Mouse (Mus musculus) embryo, embryonic 10 days (tissue): ENCODE measurements around the gene Pum1.
"Not testable (repeated sequence)": the region's sequence is repeated elsewhere in the genome, so short reads cannot be mapped to it uniquely, and the experiment has no call there.

Experiments used
- DNase-seq: peaks from one replicate; pipeline ENCODE4 v3.0.0-alpha.2; 2015; ENCODE audit warnings: low spot score

Gene Pum1

DNA sequence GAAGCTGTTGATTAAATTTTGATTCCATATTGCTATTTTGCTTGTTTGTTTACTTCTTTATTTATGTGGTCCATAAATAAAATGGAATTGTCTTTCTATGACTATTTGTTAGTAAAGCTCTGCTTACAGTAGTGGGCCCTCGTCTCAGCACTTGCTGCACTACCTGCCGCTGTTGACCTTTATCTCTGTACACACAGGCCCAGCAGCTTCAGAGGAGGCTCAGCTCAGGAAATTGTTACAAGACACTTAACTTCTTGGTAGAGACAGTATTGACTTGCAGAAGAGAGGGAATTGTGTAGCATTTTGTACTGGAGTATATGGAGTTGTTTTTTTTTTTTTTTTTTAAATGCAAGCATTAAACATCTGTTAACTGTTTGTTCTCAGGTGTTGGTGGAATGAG, 5.4 kb downstream of the Pum1 start:
- DNase-seq = no peak

DNA sequence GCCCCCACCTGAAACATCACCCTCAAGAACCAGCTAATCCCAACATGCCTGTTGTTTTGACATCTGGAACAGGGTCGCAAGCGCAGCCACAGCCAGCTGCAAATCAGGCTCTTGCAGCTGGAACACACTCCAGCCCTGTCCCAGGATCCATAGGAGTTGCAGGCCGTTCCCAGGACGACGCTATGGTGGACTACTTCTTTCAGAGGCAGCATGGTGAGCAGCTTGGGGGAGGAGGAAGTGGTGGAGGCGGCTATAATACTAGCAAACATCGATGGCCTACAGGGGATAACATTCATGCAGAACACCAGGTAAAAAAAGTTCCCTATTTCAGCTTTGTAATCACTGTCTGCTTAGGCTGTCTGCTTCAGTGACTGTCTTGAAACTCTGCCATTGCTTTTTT, 5.9 kb downstream of the Pum1 start:
- peak; percentile 27 for DNase-seq

DNA sequence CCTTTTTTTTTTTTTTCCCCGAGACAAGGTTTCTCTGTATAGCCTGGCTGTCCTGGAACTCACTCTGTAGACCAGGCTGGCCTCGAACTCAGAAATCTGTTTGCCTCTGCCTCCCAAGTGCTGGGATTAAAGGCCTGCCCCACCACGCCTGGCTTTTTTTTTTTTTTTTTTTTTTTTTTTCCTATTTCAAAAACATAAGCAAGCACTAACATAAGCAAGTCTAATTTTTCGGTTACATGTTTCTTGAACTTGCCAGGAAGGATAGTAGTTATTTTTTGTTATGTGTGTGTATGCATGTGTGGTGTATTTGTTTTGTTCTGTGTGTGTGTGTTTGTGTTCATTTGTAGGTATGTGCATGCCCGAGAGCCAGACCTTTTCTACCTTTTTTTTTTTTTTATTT, 6.9 kb downstream of the Pum1 start:
- DNase-seq = not testable (repeated sequence)

DNA sequence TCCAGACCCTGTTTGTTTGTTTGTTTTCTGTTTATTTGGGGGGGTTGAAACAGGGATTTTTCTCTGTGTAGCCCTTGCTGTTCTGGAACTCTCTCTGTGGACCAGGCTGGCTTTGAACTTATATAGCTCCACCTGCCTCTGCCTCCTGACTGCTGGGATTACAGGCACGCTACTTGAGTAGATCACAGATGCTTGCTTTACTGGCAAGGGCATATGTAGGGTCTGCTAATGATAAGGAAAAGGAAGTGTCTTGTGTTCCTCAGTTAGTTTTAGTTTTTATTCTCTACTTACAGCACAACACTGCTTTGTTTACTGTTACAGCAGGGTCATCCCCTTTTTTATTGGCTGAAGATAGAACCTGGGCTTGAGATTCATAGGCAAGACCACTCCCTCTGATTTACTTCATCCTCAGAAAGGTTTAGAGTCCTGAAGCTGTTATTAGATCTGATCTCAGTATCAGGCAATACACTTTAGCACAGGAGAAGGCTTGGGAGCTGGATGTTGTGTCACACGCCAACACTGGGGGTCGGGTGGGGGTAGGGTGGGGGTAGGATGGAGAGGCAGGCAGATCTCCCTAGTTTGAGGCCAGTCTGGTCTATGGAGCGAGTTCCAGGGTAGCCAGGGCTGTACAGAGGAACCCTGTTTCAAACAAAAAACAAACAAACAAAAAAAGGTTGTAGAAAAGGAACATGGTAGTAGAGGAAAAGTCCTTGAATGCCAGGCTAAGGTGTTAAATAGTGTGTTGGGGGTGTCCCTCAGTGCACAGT, 8.1 kb downstream of the Pum1 start:
- DNase-seq = no peak

DNA sequence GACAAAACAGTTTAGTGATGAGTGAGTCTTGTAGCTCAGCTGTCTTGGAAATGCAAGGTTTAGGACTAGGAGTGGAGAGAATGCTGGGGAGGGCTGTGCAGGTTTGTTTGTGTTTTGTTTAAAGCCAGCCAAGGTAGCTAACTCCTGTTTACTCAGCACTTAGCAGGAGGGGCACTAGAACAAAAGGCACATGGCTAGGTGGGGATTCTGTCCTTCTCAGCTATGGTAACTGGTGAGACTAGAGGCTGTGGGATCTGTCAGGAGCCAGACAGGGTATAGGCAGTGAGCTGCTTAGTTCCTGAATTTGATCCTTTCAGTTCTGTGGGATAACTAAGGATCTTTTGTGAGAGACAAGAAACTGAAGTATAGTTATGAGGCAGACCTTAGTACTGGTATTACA, 9.0 kb downstream of the Pum1 start:
- no peak for DNase-seq

DNA sequence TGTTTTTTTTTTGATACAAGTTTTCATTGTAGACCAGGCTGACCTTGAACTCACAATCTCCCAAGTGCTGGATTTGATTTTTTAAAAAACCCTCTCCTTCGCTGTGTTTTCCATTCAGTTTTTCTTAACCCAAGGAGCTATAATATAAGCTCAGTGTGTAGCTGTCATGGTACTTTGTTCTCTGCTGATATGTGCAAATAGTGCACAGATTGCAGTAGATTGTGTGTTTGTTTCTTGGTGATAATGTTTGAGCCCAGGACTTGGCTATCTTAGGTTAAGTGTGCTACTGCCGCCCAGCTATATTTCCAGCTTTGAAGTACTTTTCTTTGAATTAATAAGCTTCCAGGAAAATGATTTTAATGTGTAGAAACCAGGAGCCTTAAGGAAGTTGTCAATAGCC, 13.6 kb downstream of the Pum1 start:
- no peak for DNase-seq

DNA sequence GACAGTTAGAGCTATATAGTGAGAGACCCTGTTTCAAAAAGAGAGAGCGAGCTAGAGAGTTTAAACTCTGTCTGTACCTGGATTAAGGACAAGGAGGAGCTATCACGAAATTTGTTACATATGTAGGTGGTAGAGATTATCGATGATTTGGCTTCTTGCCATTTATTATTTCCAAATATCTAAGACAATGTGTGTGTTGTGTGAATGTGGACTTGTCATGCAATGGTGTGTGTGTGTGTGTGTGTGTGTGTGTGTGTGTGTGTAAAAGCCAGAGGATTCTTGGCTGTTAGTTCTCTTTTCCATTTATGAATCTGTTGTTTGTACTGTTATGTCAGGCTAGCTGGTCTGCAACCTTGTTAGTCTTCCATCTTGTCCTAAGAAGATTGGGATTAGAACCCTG, 15.0 kb downstream of the Pum1 start:
- DNase-seq = no peak

DNA sequence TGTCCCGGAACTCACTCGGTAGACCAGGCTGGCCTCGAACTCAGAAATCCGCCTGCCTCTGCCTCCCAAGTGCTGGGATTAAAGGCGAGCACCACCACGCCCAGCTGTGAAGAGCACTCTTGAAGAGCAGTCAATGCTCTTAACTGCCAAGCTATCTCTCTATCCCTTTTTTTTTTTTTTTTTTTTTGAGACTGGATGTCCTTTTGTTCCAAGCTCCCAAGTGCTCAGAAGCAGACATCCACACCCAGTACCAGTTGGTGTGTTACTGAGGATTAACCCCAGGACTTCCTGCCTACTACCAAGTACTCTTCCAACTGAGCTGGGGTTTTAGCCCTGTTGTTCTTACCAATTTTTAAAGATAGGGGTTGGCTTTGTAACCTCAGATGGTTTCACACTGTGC, 17.6 kb downstream of the Pum1 start:
- no peak for DNase-seq

DNA sequence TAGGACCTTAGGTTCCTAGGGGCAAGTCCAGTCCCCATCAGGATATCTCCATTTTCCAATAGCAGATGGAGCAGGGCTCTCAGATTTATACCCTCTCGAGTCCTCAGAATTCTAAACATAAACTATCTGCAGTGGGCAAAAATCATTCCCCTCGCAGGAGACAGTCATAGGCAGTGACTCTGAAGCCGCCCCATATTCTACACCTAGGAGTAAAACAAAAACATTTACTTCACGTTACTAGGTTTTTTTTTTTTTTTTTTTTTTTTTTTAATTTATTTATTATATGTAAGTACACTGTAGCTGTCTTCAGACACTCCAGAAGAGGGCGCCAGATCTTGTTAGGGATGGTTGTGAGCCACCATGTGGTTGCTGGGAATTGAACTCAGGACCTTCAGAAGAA, 19.9 kb downstream of the Pum1 start:
- DNase-seq = not testable (repeated sequence)

DNA sequence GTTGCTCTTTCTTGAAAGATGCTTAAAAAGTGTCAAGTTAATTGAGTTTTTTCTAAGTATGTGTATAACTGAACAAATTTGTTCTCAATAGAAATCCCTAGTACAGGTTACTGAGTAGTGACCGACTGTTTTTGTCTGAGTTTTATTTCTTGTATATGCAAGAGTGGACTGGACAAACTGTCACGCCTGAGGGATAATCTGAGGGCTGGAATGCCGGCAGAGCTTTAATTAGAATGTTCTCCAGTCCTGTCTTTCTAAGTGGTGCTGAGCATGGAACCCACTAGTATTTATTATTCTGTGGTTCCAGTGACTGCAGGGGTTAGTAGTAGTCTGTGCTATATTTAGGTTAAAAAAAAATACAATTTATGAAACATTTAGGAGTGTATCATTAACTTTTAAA, 30.8 kb downstream of the Pum1 start:
- no peak for DNase-seq

DNA sequence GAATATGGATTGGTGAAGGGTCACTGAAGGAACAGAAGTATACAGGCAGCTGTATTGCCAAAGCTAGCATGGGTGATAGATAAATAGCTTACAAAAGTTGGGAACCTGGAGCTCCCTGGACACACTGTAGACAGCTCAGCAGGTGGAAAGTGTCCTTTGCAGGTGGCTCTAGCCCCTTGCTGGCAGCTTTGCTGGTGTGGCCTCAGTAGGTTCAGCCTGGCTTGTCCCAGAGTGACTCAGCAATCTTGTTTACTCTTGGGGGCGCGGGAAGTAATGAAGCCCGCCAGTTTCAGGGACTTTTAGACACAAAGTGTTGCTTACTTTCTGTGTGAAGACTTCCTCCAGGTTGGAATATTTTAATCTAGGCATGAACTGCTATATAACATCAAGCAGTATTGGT, 31.9 kb downstream of the Pum1 start:
- DNase-seq = no peak

DNA sequence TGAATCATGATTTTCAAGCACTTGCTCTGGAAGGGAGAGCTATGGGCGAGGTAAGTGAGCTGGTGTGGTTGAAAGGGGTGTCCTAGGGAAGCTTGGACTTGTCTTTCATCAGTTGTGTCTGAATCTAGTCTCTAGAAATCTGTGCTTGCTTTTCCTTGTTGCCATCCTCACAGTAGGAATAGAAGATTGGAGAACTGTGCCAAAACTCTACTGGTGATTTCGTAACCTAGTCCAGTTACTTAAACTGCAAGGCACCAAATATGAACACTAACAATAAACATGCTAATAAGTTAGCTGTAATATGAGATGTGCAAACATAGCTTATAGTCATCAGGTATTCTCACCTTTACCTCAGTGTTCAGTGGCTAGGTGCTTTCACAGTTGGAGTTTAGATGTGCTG, 37.9 kb downstream of the Pum1 start:
- no peak for DNase-seq

DNA sequence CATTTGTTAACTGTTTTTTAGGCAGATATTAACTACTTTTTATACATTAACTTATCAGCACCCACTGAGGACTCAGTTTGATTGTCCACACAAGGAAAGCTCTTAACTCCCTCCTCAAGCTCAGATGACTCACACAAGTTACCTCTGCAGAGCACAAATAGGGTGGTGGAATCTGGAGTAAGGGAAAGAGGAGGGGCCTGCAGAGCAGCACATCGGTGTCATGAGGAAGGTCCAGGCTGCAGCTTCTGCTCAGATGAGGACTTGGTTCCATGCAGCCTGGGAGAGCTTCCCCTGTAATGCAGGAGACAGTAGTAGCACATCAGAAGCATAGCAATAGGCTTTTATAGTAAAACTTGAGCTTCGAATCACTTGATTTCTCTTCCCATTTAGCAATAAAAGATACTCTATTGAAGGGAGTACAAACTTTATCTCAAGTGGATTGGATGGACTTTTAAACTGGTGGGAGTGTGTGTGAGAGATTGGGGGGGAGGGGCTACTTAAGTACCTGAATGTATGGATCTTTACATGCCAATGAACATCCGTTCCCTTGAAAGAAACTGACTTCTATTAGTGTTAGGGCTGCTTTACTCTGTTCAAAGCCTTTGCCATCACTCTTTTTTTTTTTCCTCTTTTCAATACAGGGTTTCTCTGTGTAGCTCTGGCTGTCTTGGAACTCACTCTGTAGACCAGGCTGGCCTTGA, 39.9 kb downstream of the Pum1 start:
- no peak for DNase-seq

DNA sequence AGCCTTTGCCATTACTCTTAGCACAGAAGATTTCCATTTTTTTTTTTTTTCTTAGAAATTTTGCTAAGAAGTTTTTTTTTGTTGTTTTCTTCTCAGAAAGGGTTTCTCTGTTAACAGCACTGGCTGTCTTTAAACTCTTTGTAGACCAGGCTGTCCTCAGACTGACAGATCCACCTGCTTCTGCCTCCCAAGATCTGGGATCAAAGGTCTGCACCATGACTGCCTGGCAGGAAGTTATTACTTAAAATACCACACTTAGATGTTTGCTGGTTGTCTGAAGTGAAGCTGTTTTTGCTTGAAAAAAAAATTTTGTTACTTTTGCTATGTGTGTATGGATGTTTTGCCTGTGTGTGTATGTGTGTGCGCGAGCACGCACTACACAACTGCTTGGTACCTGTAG, 40.5 kb downstream of the Pum1 start:
- DNase-seq = no peak

DNA sequence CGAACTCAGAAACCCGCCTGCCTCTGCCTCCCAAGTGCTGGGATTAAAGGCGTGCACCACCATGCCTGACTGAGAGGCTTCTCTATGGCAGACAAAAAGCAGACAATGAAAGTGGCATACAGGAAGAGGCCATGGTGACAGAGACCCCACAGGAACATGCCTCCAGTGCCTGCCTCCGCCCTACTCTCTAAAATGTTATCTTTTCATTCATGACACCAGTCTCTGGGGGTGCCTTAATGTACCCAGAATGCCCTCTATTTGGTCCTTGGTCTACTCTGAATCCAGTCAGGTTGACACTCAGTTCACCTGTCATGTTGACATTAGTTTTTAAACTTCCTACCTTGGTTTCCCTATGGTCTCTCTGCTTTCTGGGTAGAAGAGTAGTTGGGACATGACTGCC, 41.5 kb downstream of the Pum1 start:
- DNase-seq = no peak

DNA sequence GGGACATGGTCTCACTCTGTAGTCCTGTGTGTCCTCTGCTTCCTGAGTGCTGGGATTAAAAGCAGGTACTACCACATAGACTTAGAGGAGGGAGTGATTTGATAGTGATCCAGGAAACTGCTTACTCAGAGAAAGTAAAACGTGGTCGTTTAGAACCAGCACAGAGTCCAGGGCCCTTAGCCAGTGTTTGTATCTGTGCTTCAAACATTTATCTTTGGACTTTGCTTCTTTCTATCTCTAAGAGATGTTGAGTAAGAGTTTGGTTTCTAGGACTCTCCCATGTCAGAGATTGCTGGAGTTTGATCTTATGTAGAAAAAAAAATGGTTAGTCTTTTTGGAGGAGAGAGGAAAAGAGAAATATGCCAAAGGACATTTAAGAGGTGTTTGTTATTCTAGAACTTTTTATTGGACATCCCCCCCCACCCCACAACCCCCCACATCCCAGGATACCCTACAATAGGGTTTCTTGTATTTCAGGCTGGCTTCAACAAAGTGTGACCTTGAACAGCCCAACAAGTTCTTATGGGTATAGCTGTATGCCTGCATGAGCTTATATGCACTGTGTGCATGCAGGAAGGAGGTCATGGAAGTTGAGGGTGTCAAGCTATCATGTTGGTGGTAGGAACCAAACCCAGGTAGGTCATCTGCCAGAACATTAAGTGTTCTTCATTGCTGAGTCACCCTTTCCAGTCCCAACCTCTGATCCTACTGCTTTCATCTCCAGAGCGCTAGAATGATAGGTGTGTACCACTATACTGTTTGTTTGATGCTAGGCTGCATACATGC, 43.3 kb downstream of the Pum1 start:
- DNase-seq = no peak

DNA sequence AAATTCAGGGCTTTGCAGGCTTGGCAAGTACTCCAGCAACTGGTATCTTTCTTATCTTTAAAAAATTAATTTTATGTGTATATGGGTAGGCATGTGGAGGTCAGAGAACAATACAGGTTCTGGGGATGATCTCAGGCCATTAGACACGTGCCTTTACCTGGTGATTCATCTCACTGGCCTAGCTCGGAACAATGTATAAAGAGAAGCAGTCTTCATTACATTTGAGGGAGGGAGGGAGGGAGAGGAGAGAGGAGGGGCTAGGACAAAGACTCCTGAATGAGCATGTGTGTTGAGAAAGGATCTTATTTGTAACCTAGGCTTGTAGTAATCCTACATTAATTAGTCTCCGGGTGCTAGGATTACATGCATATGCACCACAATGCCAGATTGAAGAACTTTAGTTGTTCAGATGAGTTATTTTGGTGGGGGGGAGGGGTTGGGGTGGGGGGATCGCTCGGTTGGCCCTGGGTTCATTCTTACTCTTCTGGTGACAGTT, 48.3 kb downstream of the Pum1 start:
- no peak for DNase-seq

DNA sequence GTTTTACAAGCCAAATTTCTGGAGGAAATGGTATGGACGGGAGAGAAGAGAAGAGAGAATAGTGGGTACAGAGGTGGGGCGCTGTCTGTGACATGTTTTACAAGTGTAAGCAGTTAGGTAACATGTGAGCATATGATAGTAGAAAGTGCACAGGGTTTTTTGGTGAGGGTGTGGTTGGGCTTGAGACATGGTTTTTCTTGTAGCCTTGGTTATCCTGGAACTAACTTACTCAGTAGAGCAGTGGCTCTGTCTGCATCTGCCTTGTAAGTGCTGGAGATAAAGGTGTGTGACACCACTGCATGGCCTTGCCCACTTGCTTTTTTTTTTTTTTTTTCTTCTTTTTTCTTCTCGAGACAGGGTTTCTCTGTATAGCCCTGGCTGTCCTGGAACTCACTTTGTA, 49.2 kb downstream of the Pum1 start:
- no peak for DNase-seq

DNA sequence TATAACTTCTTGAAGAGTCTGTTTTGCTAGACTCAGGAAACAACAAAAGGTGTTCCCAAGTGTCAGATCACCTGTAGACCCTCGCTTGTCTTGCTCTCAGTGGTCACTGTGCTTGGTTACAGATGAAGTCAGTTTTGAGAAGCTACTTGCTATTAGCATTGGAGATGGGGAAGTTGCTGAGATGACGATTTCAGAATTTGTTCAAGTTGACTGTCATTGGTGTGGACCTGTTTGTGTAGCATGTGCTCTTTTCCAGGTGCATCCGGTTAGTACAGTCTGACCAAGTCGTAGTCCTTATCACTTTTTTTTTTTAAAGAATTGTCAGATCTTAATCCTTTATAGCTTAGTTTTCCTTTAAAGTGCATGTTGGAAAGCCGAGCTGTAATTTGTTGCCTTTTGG, 50.3 kb downstream of the Pum1 start:
- no peak for DNase-seq

DNA sequence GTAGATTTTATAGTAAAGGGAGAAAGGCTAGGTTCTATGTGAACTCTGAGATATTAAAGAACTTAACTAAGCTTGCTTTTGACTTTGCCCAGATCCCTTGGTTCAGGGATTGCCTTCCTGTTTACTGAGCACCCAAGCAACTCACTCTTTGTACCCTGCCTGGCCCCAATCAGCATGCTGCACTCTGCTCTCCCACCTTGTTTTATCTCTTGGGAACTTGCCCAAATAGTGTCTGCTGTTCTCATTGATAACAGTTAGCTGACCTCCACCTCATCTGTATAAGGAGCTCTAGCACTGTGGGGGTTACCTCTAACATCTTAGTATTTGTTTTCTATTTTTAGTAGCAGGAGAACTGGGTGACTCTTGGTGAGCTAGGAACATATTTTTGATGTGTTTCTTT, 52.0 kb downstream of the Pum1 start:
- DNase-seq = peak; percentile 18

DNA sequence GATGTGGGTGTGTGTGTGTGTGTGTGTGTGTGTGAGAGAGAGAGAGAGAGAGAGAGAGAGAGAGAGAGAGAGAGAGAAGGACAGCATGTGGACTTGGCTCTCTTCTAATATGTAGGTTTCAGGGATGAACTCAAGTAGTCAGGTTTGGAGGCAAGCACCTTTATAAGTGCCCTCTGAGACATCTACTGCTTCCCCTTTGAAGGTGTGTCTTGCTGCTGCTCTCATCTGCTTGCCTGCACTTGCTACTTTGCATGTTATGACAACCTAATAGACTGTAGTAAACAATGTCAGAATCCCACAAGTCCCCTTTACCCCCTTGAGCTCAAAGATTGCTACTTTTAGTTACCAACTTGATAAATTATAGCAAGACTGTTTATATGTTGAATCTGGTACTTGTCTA, 52.5 kb downstream of the Pum1 start:
- no peak for DNase-seq

DNA sequence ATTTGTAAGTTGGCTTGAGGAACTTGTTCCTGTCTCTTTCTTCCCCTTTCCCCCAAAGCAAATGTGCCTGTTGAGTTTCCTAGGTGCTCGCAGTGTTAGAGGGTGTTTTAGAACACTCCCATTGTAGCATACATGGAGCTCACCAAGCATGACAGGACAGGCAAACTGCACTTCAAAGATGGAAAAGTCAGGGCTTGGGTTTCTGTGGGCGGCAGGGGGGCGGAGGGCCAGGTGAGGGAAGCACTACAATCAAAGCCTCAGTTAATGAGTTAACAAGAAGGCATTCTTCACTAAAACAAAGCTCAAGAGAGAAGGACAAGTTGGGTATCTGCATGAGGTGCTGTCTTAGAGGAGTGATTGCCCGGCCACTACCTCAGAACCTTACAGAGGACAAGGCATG, 56.2 kb downstream of the Pum1 start:
- DNase-seq = no peak

DNA sequence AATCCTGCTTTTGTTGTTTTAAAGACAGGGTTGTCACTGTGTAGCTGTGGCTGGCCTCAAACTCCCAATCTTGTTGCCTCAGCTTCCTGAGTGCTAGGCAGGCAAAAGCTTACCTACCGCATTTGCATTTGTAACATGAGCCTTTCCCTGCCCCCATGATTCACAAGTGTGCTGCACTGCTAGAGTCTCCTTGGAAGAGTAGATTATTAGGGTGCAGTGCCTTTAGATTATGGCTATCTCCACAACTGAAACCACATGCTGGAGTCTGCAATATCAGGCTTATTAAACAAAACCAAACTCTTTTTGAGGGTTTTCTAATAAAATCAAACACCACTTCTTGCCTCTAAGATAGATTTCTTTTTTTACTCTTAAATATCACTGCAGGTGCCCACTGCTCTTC, 59.5 kb downstream of the Pum1 start:
- peak; percentile 35 for DNase-seq
